Mouse (Mus musculus) brain, embryonic 14.5 days (tissue): ENCODE data around the gene Gm11992.

Experiments
- CTCF ChIP-seq: fragments of 200-500 bp; IDR thresholded peaks from 2 replicates; pipeline ENCODE4 v1.5.1; 2012; ENCODE audit warnings: inconsistent platforms, mild to moderate bottlenecking, moderate library complexity, borderline replicate concordance; ENCODE audit not compliant: insufficient read depth, insufficient read length; ENCODE audit errors: extremely low read depth
- POLR2A ChIP-seq: fragments of 200-500 bp; IDR thresholded peaks from 2 replicates; pipeline ENCODE4 v1.6.1; 2012; ENCODE audit warnings: mild to moderate bottlenecking, inconsistent platforms, borderline replicate concordance; ENCODE audit not compliant: poor library complexity, insufficient read depth, insufficient read length, severe bottlenecking; ENCODE audit errors: extremely low read depth

DNA sequence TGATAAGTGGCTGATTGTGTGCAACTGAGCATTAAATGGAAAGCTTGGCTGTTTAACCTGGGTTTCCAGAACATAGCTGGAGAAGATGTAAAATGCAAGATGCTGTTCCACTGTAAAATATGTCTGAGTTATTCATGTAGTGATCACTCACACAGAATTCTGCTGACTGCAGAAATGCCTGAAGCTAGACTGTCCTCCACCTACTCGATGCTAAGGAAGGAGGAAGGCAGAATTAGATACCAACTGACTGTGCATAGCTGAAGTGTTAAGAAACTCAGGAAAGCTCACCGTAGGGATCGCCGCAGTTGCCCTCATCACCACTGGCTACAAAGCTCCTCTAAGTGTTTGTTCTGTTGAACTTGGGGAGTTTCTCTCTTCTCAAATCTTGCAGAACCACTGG lies 9.3 kb downstream of the Gm11992 start:
- no peak for TF ChIP-seq POLR2A
- no peak for TF ChIP-seq CTCF
